Mouse (Mus musculus) lung, embryonic 15.5 days (tissue): ENCODE data around the gene Stx5a. TPM values are rescaled to one million over a fixed set of nuclear protein-coding genes. Genes with fewer than 3 reads are reported as not detected.
"Not testable (repeated sequence)": the region's sequence is repeated elsewhere in the genome, so short reads cannot be mapped to it uniquely, and the experiment has no call there.

Experiments used
- ATAC-seq: fragments of 200-750 bp; cut with Nextera tagmentation; 2 replicates; pipeline ENCODE4 v1.8.0; 2017; ENCODE audit warnings: moderate number of reproducible peaks, borderline replicate concordance; ENCODE audit not compliant: low FRiP score, low TSS enrichment; ENCODE audit errors: extremely low read depth
- H3K27ac ChIP-seq: fragments of 300-500 bp; sonication (generic); 2 replicates; pipeline ENCODE4 v1.5.1; 2015; ENCODE audit warnings: moderate library complexity, mild to moderate bottlenecking, inconsistent platforms
- H3K27me3 ChIP-seq: fragments of 300-500 bp; sonication (generic); 2 replicates; pipeline ENCODE4 v1.6.1; 2015; ENCODE audit warnings: inconsistent platforms
- H3K36me3 ChIP-seq: fragments of 300-500 bp; sonication (generic); 2 replicates; pipeline ENCODE4 v1.6.1; 2015; ENCODE audit warnings: inconsistent platforms
- H3K4me1 ChIP-seq: fragments of 300-500 bp; sonication (generic); 2 replicates; pipeline ENCODE4 v1.6.1; 2015; ENCODE audit warnings: inconsistent platforms
- H3K4me2 ChIP-seq: fragments of 300-500 bp; sonication (generic); 2 replicates; pipeline ENCODE4 v1.6.1; 2015; ENCODE audit warnings: inconsistent platforms, mild to moderate bottlenecking, moderate library complexity
- H3K4me3 ChIP-seq: fragments of 300-500 bp; sonication (generic); 2 replicates; pipeline ENCODE4 v1.5.1; 2015; ENCODE audit warnings: mild to moderate bottlenecking, inconsistent platforms
- H3K9ac ChIP-seq: fragments of 300-500 bp; sonication (generic); 2 replicates; pipeline ENCODE4 v1.6.1; 2015; ENCODE audit warnings: inconsistent platforms
- H3K9me3 ChIP-seq: fragments of 300-500 bp; sonication (generic); 2 replicates; pipeline ENCODE4 v1.6.1; 2016; ENCODE audit warnings: inconsistent platforms
- WGBS: fragments of 180-500 bp; shearing (Covaris S2); methylation state at CpG from one replicate; pipeline ENCODE4 v1.1.7; 2015; 5-methylcytosine and 5-hydroxymethylcytosine counted together
- polyA plus RNA-seq: library from polyadenylated mRNA; unstranded; fragments of >200 nt; fragmentation: Nextera tagmentation; extraction: Ambion mirVana; gene quantifications from 2 replicates; pipeline ENCODE4 v1.2.1, GENCODE M21; 2015

Gene Stx5a
- polyA plus RNA-seq, 1 experiment from 2014 or later, result 153 TPM

- Histone ChIP-seq H3K9me3 (no peaks in the 10 kb centered on the region), H3K27ac (no peak overlapping the region), H3K4me2 (no peak overlapping the region), H3K36me3 (peaks cover 21% of the 10 kb centered on the region), H3K4me3 (no peak overlapping the region), H3K9ac (no peak overlapping the region), H3K4me1 (peaks cover 32% of the 10 kb centered on the region), H3K27me3 (no peaks in the 10 kb centered on the region)
- WGBS, result 46% methylated on average over 1 of the region's 1 CpGs
- ATAC-seq, result no peak
Measured at GRCm38 (mm10) chr19:8721378-8721777, 19.8 kb upstream of the Stx5a start.

DNA sequence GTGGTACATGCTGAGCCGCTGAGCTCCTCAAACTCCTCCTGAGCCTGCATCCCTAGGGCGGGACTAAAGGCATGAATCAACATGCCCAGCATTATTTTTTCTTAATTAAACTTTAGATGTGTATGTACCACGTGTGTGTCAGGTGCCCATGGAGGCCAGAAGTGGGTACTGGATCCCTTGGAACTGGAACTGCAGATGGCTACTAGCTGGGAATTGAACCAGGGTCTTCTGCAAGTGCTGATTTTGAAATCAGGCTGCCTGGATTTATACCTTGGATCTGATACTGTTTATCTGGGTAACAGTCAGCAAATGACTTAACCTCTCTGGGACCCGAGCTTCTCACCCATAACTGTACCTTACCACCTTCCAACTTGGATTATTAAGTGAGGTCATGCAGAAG, 19.2 kb upstream of the Stx5a start:
- Histone ChIP-seq H3K4me1 (peaks cover 32% of the 10 kb centered on the region), H3K9ac (peak overlapping the region; percentile 77), H3K4me2 (peak overlapping the region; percentile 61), H3K9me3 (no peaks in the 10 kb centered on the region), H3K36me3 (peaks cover 27% of the 10 kb centered on the region), H3K27ac (peak overlapping the region; percentile 96; the same call in 1 of the 2 replicates), H3K4me3 (peak overlapping the region; percentile 70), H3K27me3 (no peaks in the 10 kb centered on the region)
- WGBS, result 54% methylated on average over 4 of the region's 4 CpGs
- no peak for ATAC-seq

DNA sequence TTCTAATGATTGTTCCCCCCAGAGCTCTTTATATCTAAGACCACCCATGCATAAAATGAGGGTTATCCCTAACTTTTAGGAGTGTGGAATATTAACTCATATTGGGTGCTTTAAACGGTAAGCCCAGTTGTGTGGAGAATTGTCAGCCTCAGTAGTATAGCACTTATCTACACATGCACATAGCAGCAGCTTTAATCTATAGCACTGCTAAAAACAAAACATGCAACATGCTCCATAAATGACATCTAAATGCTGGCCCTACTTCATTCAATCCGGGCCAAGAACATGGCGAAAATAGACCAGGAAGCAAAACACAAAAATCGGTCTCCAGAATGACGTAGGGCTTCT, 18.7 kb upstream of the Stx5a start:
- no peak for ATAC-seq

GRCm38 (mm10) chr19:8722907-8723573, 18.2 kb upstream of the Stx5a start, which contains the start of gene Slc3a2:
TSS of gene Slc3a2 (minus strand) at chr19:8723369.
- Histone ChIP-seq H3K9ac (peak within 1 kb of the TSS; percentile 91), H3K4me3 (peak within 1 kb of the TSS; percentile 70), H3K27me3 (no peaks in the 10 kb centered on the region), H3K4me1 (peaks cover 32% of the 10 kb centered on the region), H3K36me3 (peaks cover 28% of the 10 kb centered on the region), H3K27ac (peak within 1 kb of the TSS; percentile 96), H3K9me3 (no peaks in the 10 kb centered on the region), H3K4me2 (peak within 1 kb of the TSS; percentile 67)
- peak; percentile 96 for ATAC-seq
- under 1% methylated on average over 50 of the region's 50 CpGs for WGBS

More for the DNA sequence above, 18.7 kb upstream of the Stx5a start:
- H3K4me2 ChIP-seq, result peak overlapping the region; percentile 61
- peak overlapping the region; percentile 70 for H3K4me3 ChIP-seq
- H3K36me3 ChIP-seq, result peaks cover 28% of the 10 kb centered on the region
- no peaks in the 10 kb centered on the region for H3K27me3 ChIP-seq
- under 1% methylated on average over 5 of the region's 5 CpGs for WGBS
- H3K27ac ChIP-seq, result peak overlapping the region; percentile 96
- peak overlapping the region; percentile 77 for H3K9ac ChIP-seq
- peaks cover 32% of the 10 kb centered on the region for H3K4me1 ChIP-seq
- no peaks in the 10 kb centered on the region for H3K9me3 ChIP-seq

GRCm38 (mm10) chr19:8723574-8724346, 17.5 kb upstream of the Stx5a start:
- Histone ChIP-seq H3K9ac (peak overlapping the region; percentile 91), H3K27me3 (no peaks in the 10 kb centered on the region), H3K36me3 (peaks cover 28% of the 10 kb centered on the region), H3K4me3 (peak overlapping the region; percentile 70), H3K27ac (peak overlapping the region; percentile 86), H3K9me3 (no peaks in the 10 kb centered on the region), H3K4me2 (peak overlapping the region; percentile 67), H3K4me1 (peaks cover 32% of the 10 kb centered on the region)
- no peak for ATAC-seq
- under 1% methylated on average over 20 of the region's 20 CpGs for WGBS

- Histone ChIP-seq H3K4me3 (peak overlapping the region; percentile 70), H3K4me2 (peak overlapping the region; percentile 67), H3K9me3 (no peaks in the 10 kb centered on the region), H3K4me1 (peaks cover 32% of the 10 kb centered on the region), H3K9ac (peak overlapping the region; percentile 91), H3K36me3 (peaks cover 28% of the 10 kb centered on the region), H3K27ac (peak overlapping the region; percentile 86), H3K27me3 (no peaks in the 10 kb centered on the region)
- WGBS, result 4% methylated on average over 2 of the region's 2 CpGs
- ATAC-seq, result no peak
Measured at GRCm38 (mm10) chr19:8724392-8724791, 16.8 kb upstream of the Stx5a start.

DNA sequence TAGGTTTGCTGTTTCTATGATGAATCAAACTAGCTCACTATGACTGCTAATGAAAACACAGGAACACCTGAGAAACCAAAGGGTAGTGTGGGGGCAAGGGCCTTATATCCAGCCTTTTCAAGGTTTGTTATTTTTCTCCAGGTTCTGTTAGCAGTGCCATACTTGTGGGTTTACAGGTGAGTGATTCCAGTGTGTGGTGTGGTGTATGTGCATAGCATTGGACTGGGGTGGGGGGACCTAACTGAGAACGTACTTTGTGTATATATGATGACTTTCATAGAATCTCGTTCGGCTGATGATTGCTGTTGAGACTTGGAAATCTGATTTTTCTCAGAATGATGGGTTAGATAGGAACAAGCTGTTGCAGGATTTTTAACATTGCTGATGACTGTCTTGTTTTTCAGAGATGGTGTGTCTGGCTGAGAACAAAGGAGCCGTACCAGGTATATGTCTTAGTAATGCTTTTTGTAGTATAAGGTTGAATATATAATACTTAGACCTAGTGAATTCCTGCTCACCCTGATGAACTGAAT, 16.1 kb upstream of the Stx5a start:
- H3K4me1 ChIP-seq, result peaks cover 32% of the 10 kb centered on the region
- peak overlapping the region; percentile 70 for H3K4me3 ChIP-seq
- no peaks in the 10 kb centered on the region for H3K27me3 ChIP-seq
- peak overlapping the region; percentile 86; the same call in 1 of the 2 replicates for H3K27ac ChIP-seq
- peak overlapping the region; percentile 91 for H3K9ac ChIP-seq
- no peak for ATAC-seq
- no peaks in the 10 kb centered on the region for H3K9me3 ChIP-seq
- H3K4me2 ChIP-seq, result peak overlapping the region; percentile 67
- 30% methylated on average over 4 of the region's 4 CpGs for WGBS
- peaks cover 28% of the 10 kb centered on the region for H3K36me3 ChIP-seq

GRCm38 (mm10) chr19:8726609-8727390, 14.4 kb upstream of the Stx5a start:
- H3K9ac ChIP-seq, result no peak overlapping the region
- H3K27me3 ChIP-seq, result no peaks in the 10 kb centered on the region
- peaks cover 28% of the 10 kb centered on the region for H3K4me1 ChIP-seq
- 15% methylated on average over 3 of the region's 3 CpGs for WGBS
- peaks cover 28% of the 10 kb centered on the region for H3K36me3 ChIP-seq
- no peak overlapping the region for H3K27ac ChIP-seq
- H3K4me2 ChIP-seq, result no peak overlapping the region
- ATAC-seq, result no peak
- H3K4me3 ChIP-seq, result no peak overlapping the region
- no peaks in the 10 kb centered on the region for H3K9me3 ChIP-seq

GRCm38 (mm10) chr19:8727495-8728114, 13.6 kb upstream of the Stx5a start:
- H3K9ac ChIP-seq, result no peak overlapping the region
- H3K4me2 ChIP-seq, result no peak overlapping the region
- no peak for ATAC-seq
- no peaks in the 10 kb centered on the region for H3K27me3 ChIP-seq
- H3K27ac ChIP-seq, result no peak overlapping the region
- H3K9me3 ChIP-seq, result no peaks in the 10 kb centered on the region
- H3K4me3 ChIP-seq, result no peak overlapping the region
- H3K36me3 ChIP-seq, result peaks cover 28% of the 10 kb centered on the region
- H3K4me1 ChIP-seq, result peaks cover 22% of the 10 kb centered on the region
- 13% methylated on average over 5 of the region's 5 CpGs for WGBS

GRCm38 (mm10) chr19:8728335-8729099, 12.7 kb upstream of the Stx5a start:
- not testable (repeated sequence) for H3K27me3 ChIP-seq, H3K9me3 ChIP-seq, H3K27ac ChIP-seq, H3K4me2 ChIP-seq, ATAC-seq, H3K4me3 ChIP-seq, H3K9ac ChIP-seq
- Histone ChIP-seq H3K36me3 (peaks cover 28% of the 10 kb centered on the region), H3K4me1 (peaks cover 22% of the 10 kb centered on the region)
- WGBS, result 27% methylated on average over 3 of the region's 3 CpGs
